Mouse (Mus musculus): ENCODE results near the gene Gm28047. TPM values are rescaled to one million over a fixed set of nuclear protein-coding genes. Genes with fewer than 3 reads are reported as not detected.

The Gm28047 gene
- polyA plus RNA-seq, 1 experiment from 2014 or later, result 0.36 TPM

- 72% methylated on average over 12 of the region's 12 CpGs for WGBS
- Histone ChIP-seq H3K4me3 (ENCODE audit: low read length) (no peak overlapping the region), H3K27me3 (ENCODE audit: insufficient read depth, low read length) (no peaks in the 10 kb centered on the region), H3K9ac (replicated peaks; ENCODE audit: low read length) (no peak overlapping the region), H3K4me1 (ENCODE audit: insufficient read depth, low read length) (peaks cover 37% of the 10 kb centered on the region), H3K27ac (ENCODE audit: low read length) (no peak overlapping the region), H3K4me2 (replicated peaks; ENCODE audit: low read depth, low read length) (no peak overlapping the region), H3K9me3 (ENCODE audit: low read length) (no peaks in the 10 kb centered on the region), H3K36me3 (ENCODE audit: insufficient read depth, low read length) (peaks cover 49% of the 10 kb centered on the region)
- ATAC-seq (ENCODE audit: low FRiP score, low TSS enrichment), result no peak
Measured at GRCm38 (mm10) chr15:102505073-102505769, 119.6 kb downstream of the Gm28047 start.

- Histone ChIP-seq H3K4me1 (ENCODE audit: insufficient read depth, low read length) (peaks cover 28% of the 10 kb centered on the region), H3K9me3 (ENCODE audit: low read length) (no peaks in the 10 kb centered on the region), H3K4me3 (ENCODE audit: low read length) (no peak overlapping the region), H3K4me2 (replicated peaks; ENCODE audit: low read depth, low read length) (no peak overlapping the region), H3K36me3 (ENCODE audit: insufficient read depth, low read length) (peaks cover 58% of the 10 kb centered on the region), H3K9ac (replicated peaks; ENCODE audit: low read length) (no peak overlapping the region), H3K27ac (ENCODE audit: low read length) (no peak overlapping the region), H3K27me3 (ENCODE audit: insufficient read depth, low read length) (no peaks in the 10 kb centered on the region)
- no peak for ATAC-seq (ENCODE audit: low FRiP score, low TSS enrichment)
- WGBS, result 91% methylated on average over 9 of the region's 9 CpGs
Measured at GRCm38 (mm10) chr15:102503924-102504782, 120.7 kb downstream of the Gm28047 start.

- peaks cover 28% of the 10 kb centered on the region for H3K4me1 ChIP-seq (ENCODE audit: insufficient read depth, low read length)
- H3K27ac ChIP-seq (ENCODE audit: low read length), result no peak within 1 kb of the TSS
- no peaks in the 10 kb centered on the region for H3K27me3 ChIP-seq (ENCODE audit: insufficient read depth, low read length)
- peaks cover 62% of the 10 kb centered on the region for H3K36me3 ChIP-seq (ENCODE audit: insufficient read depth, low read length)
- no peak within 1 kb of the TSS for H3K9ac ChIP-seq (replicated peaks; ENCODE audit: low read length)
- H3K4me2 ChIP-seq (replicated peaks; ENCODE audit: low read depth, low read length), result no peak within 1 kb of the TSS
- no peak for ATAC-seq (ENCODE audit: low FRiP score, low TSS enrichment)
- H3K4me3 ChIP-seq (ENCODE audit: low read length), result no peak within 1 kb of the TSS
- no peaks in the 10 kb centered on the region for H3K9me3 ChIP-seq (ENCODE audit: low read length)
- 90% methylated on average over 1 of the region's 1 CpGs for WGBS
Measured at GRCm38 (mm10) chr15:102503447-102503846, 121.4 kb downstream of the Gm28047 start, which contains the start of gene Gm10337. Gene Gm10337 (plus strand): TSS chr15:102503722.

GRCm38 (mm10) chr15:102502254-102502840, 122.5 kb downstream of the Gm28047 start:
- Histone ChIP-seq H3K9me3 (ENCODE audit: low read length) (no peaks in the 10 kb centered on the region), H3K27me3 (ENCODE audit: insufficient read depth, low read length) (no peaks in the 10 kb centered on the region), H3K4me3 (ENCODE audit: low read length) (no peak overlapping the region), H3K27ac (ENCODE audit: low read length) (no peak overlapping the region), H3K36me3 (ENCODE audit: insufficient read depth, low read length) (peaks cover 71% of the 10 kb centered on the region), H3K4me2 (replicated peaks; ENCODE audit: low read depth, low read length) (no peak overlapping the region), H3K4me1 (ENCODE audit: insufficient read depth, low read length) (peaks cover 28% of the 10 kb centered on the region), H3K9ac (replicated peaks; ENCODE audit: low read length) (no peak overlapping the region)
- 63% methylated on average over 9 of the region's 9 CpGs for WGBS
- no peak; the same call in 1 of the 2 replicates for ATAC-seq (ENCODE audit: low FRiP score, low TSS enrichment)

- no peaks in the 10 kb centered on the region for H3K9me3 ChIP-seq (ENCODE audit: low read length)
- peaks cover 80% of the 10 kb centered on the region for H3K36me3 ChIP-seq (ENCODE audit: insufficient read depth, low read length)
- no peak overlapping the region for H3K4me3 ChIP-seq (ENCODE audit: low read length)
- H3K27ac ChIP-seq (ENCODE audit: low read length), result no peak overlapping the region
- no peak for ATAC-seq (ENCODE audit: low FRiP score, low TSS enrichment)
- H3K4me2 ChIP-seq (replicated peaks; ENCODE audit: low read depth, low read length), result no peak overlapping the region
- WGBS, result 84% methylated on average over 19 of the region's 19 CpGs
- H3K4me1 ChIP-seq (ENCODE audit: insufficient read depth, low read length), result peaks cover 21% of the 10 kb centered on the region
- H3K27me3 ChIP-seq (ENCODE audit: insufficient read depth, low read length), result no peaks in the 10 kb centered on the region
- no peak overlapping the region for H3K9ac ChIP-seq (replicated peaks; ENCODE audit: low read length)
Measured at GRCm38 (mm10) chr15:102501084-102501814, 123.6 kb downstream of the Gm28047 start.

- Histone ChIP-seq H3K4me2 (replicated peaks; ENCODE audit: low read depth, low read length) (no peak overlapping the region), H3K27me3 (ENCODE audit: insufficient read depth, low read length) (no peaks in the 10 kb centered on the region), H3K36me3 (ENCODE audit: insufficient read depth, low read length) (peaks cover 80% of the 10 kb centered on the region), H3K4me1 (ENCODE audit: insufficient read depth, low read length) (peaks cover 14% of the 10 kb centered on the region), H3K4me3 (ENCODE audit: low read length) (no peak overlapping the region), H3K27ac (ENCODE audit: low read length) (no peak overlapping the region), H3K9me3 (ENCODE audit: low read length) (no peaks in the 10 kb centered on the region), H3K9ac (replicated peaks; ENCODE audit: low read length) (no peak overlapping the region)
- ATAC-seq (ENCODE audit: low FRiP score, low TSS enrichment), result no peak
- WGBS, result 84% methylated on average over 5 of the region's 5 CpGs
Measured at GRCm38 (mm10) chr15:102500479-102500878, 124.4 kb downstream of the Gm28047 start.

- 91% methylated on average over 6 of the region's 6 CpGs for WGBS
- Histone ChIP-seq H3K36me3 (ENCODE audit: insufficient read depth, low read length) (peaks cover 80% of the 10 kb centered on the region), H3K4me1 (ENCODE audit: insufficient read depth, low read length) (peaks cover 7% of the 10 kb centered on the region), H3K4me3 (ENCODE audit: low read length) (no peak overlapping the region), H3K27me3 (ENCODE audit: insufficient read depth, low read length) (no peaks in the 10 kb centered on the region), H3K4me2 (replicated peaks; ENCODE audit: low read depth, low read length) (no peak overlapping the region), H3K9ac (replicated peaks; ENCODE audit: low read length) (no peak overlapping the region), H3K9me3 (ENCODE audit: low read length) (no peaks in the 10 kb centered on the region), H3K27ac (ENCODE audit: low read length) (no peak overlapping the region)
- ATAC-seq (ENCODE audit: low FRiP score, low TSS enrichment), result no peak
Measured at GRCm38 (mm10) chr15:102499851-102500250, 125.0 kb downstream of the Gm28047 start.

- ATAC-seq (ENCODE audit: low FRiP score, low TSS enrichment), result no peak
- Histone ChIP-seq H3K27me3 (ENCODE audit: insufficient read depth, low read length) (no peaks in the 10 kb centered on the region), H3K4me3 (ENCODE audit: low read length) (no peak overlapping the region), H3K36me3 (ENCODE audit: insufficient read depth, low read length) (peaks cover 81% of the 10 kb centered on the region), H3K27ac (ENCODE audit: low read length) (no peak overlapping the region), H3K9me3 (ENCODE audit: low read length) (no peaks in the 10 kb centered on the region), H3K4me1 (ENCODE audit: insufficient read depth, low read length) (peaks cover 7% of the 10 kb centered on the region), H3K9ac (replicated peaks; ENCODE audit: low read length) (no peak overlapping the region), H3K4me2 (replicated peaks; ENCODE audit: low read depth, low read length) (no peak overlapping the region)
- WGBS, result 69% methylated on average over 3 of the region's 3 CpGs
Measured at GRCm38 (mm10) chr15:102499370-102499769, 125.5 kb downstream of the Gm28047 start.

- Histone ChIP-seq H3K27me3 (ENCODE audit: insufficient read depth, low read length) (no peaks in the 10 kb centered on the region), H3K9ac (replicated peaks; ENCODE audit: low read length) (no peak overlapping the region), H3K4me1 (ENCODE audit: insufficient read depth, low read length) (peaks cover 7% of the 10 kb centered on the region), H3K4me3 (ENCODE audit: low read length) (no peak overlapping the region), H3K27ac (ENCODE audit: low read length) (no peak overlapping the region), H3K4me2 (replicated peaks; ENCODE audit: low read depth, low read length) (no peak overlapping the region), H3K36me3 (ENCODE audit: insufficient read depth, low read length) (peaks cover 79% of the 10 kb centered on the region), H3K9me3 (ENCODE audit: low read length) (no peaks in the 10 kb centered on the region)
- ATAC-seq (ENCODE audit: low FRiP score, low TSS enrichment), result no peak
- WGBS, result 90% methylated on average over 3 of the region's 3 CpGs
Measured at GRCm38 (mm10) chr15:102498322-102498721, 126.5 kb downstream of the Gm28047 start.

All from kidney, embryonic 16.5 days (tissue).